Mouse (Mus musculus): ENCODE results near the gene Olfr644. TPM values are rescaled to one million over a fixed set of nuclear protein-coding genes. Genes with fewer than 3 reads are reported as not detected.

The Olfr644 gene
- polyA plus RNA-seq, 1 experiment from 2014 or later: not detected

DNA sequence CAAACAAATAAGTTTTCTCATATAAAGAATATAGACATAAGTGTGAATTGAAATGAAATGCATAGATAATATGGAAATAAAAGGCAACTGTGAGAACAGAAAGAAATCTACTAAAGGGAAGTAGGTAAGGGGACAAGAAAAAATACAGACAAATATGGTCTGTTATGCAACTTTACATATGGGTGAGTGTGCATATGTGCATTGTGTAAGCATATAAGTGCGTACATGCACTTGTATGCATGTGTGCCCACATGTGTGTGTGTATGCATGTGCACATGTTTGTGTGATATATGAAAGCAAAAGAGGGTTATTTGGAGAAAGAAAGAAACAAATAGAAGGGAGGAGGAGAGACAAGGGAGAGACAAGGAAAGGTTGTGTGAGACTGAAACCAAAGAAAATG lies 52.7 kb downstream of the Olfr644 start:
- no peak for ATAC-seq (ENCODE audit: insufficient read depth, low FRiP score, low read depth)
- Histone ChIP-seq H3K27me3 (replicated peaks) (no peaks in the 10 kb centered on the region), H3K4me2 (no peak overlapping the region)

DNA sequence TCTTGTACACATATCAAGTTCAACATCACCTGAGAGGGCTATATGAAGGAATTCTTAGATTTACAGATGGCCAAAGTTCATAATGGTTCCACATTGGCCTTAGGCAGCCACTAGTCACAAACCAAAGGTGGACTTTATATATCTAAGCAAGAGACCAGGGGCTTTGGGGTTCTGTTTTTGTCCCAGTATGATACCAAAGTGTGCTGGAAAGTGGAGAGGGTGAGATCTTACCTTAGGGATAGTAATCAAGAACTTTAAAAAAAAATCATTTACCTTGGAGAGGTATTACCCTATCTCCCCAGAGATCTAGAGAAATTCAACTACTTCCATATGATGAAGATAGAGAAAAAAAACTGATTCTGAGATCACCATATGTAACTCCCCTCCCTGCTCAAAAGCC lies 54.5 kb downstream of the Olfr644 start, which contains the start of gene Olfr639:
Gene Olfr639 (minus strand): TSS at position 101 of the 400 bp plus-strand sequence.
- Histone ChIP-seq H3K9me3 (no peaks in the 10 kb centered on the region), H3K36me3 (no peaks in the 10 kb centered on the region), H3K4me1 (no peaks in the 10 kb centered on the region), H3K4me2 (no peak within 1 kb of the TSS), H3K9ac (no peak within 1 kb of the TSS), H3K27ac (no peak within 1 kb of the TSS), H3K4me3 (replicated peaks) (no peak within 1 kb of the TSS), H3K27me3 (replicated peaks) (no peaks in the 10 kb centered on the region)
- ATAC-seq (ENCODE audit: insufficient read depth, low FRiP score, low read depth): no peak

More for the DNA sequence above, 52.7 kb downstream of the Olfr644 start:
- Histone ChIP-seq H3K4me3 (replicated peaks) (no peak overlapping the region), H3K27ac (no peak overlapping the region), H3K9ac (no peak overlapping the region), H3K4me1 (no peaks in the 10 kb centered on the region), H3K36me3 (no peaks in the 10 kb centered on the region), H3K9me3 (no peaks in the 10 kb centered on the region)
- 77% methylated on average over 1 of the region's 1 CpGs for WGBS

Other genes starting within 250 kb of the Olfr644 start
- 8,336 and 14,080 TPM in 2 replicates for gene Hbb-bs, start 243.8 kb downstream of the Olfr644 start, polyA plus RNA-seq (2015; fragmentation: Nextera tagmentation; extraction: Ambion mirVana)
- not detected in 2 replicates for gene Hbb-bh2, start 231.3 kb downstream of the Olfr644 start, polyA plus RNA-seq (2015; fragmentation: Nextera tagmentation; extraction: Ambion mirVana)
- gene Hbb-bh1, start 228.7 kb downstream of the Olfr644 start, polyA plus RNA-seq (2015; fragmentation: Nextera tagmentation; extraction: Ambion mirVana): 4.5 and 5.1 TPM in 2 replicates
- gene Hbb-y, start 218.7 kb downstream of the Olfr644 start, polyA plus RNA-seq (2015; fragmentation: Nextera tagmentation; extraction: Ambion mirVana): 247 and 357 TPM in 2 replicates
- not detected in 2 replicates for gene Olfr66, start 185.6 kb downstream of the Olfr644 start, polyA plus RNA-seq (2015; fragmentation: Nextera tagmentation; extraction: Ambion mirVana)
- not detected in 2 replicates for gene Olfr64, start 177.4 kb downstream of the Olfr644 start, polyA plus RNA-seq (2015; fragmentation: Nextera tagmentation; extraction: Ambion mirVana)
- gene Olfr65, start 168.4 kb downstream of the Olfr644 start, polyA plus RNA-seq (2015; fragmentation: Nextera tagmentation; extraction: Ambion mirVana): not detected in 2 replicates
- gene Olfr631, start 143.0 kb downstream of the Olfr644 start, polyA plus RNA-seq (2015; fragmentation: Nextera tagmentation; extraction: Ambion mirVana): not detected in 2 replicates
- not detected in 2 replicates for gene Olfr632, start 137.5 kb downstream of the Olfr644 start, polyA plus RNA-seq (2015; fragmentation: Nextera tagmentation; extraction: Ambion mirVana)
- gene Olfr633, start 127.4 kb downstream of the Olfr644 start, polyA plus RNA-seq (2015; fragmentation: Nextera tagmentation; extraction: Ambion mirVana): not detected in 2 replicates
- not detected in 2 replicates for gene Olfr635, start 100.7 kb downstream of the Olfr644 start, polyA plus RNA-seq (2015; fragmentation: Nextera tagmentation; extraction: Ambion mirVana)
- gene Olfr638, start 73.1 kb downstream of the Olfr644 start, polyA plus RNA-seq (2015; fragmentation: Nextera tagmentation; extraction: Ambion mirVana): not detected in 2 replicates
- not detected in 2 replicates for gene Olfr639, start 54.6 kb downstream of the Olfr644 start, polyA plus RNA-seq (2015; fragmentation: Nextera tagmentation; extraction: Ambion mirVana)
- not detected in 2 replicates for gene Olfr640, start 46.3 kb downstream of the Olfr644 start, polyA plus RNA-seq (2015; fragmentation: Nextera tagmentation; extraction: Ambion mirVana)
- gene Olfr641, start 36.4 kb downstream of the Olfr644 start, polyA plus RNA-seq (2015; fragmentation: Nextera tagmentation; extraction: Ambion mirVana): not detected in 2 replicates
- not detected in 2 replicates for gene Olfr642, start 19.2 kb downstream of the Olfr644 start, polyA plus RNA-seq (2015; fragmentation: Nextera tagmentation; extraction: Ambion mirVana)
- gene 4930516K23Rik, start 10.4 kb downstream of the Olfr644 start, polyA plus RNA-seq (2015; fragmentation: Nextera tagmentation; extraction: Ambion mirVana): not detected in 2 replicates
- not detected in 2 replicates for gene Olfr645, start 13.6 kb upstream of the Olfr644 start, polyA plus RNA-seq (2015; fragmentation: Nextera tagmentation; extraction: Ambion mirVana)
- gene Olfr646, start 33.0 kb upstream of the Olfr644 start, polyA plus RNA-seq (2015; fragmentation: Nextera tagmentation; extraction: Ambion mirVana): not detected in 2 replicates
- not detected in 2 replicates for gene Ubqln5, start 58.0 kb upstream of the Olfr644 start, polyA plus RNA-seq (2015; fragmentation: Nextera tagmentation; extraction: Ambion mirVana)
- gene Olfr643, start 65.5 kb upstream of the Olfr644 start, polyA plus RNA-seq (2015; fragmentation: Nextera tagmentation; extraction: Ambion mirVana): not detected in 2 replicates
- not detected in 2 replicates for gene Ubqln3, start 71.4 kb upstream of the Olfr644 start, polyA plus RNA-seq (2015; fragmentation: Nextera tagmentation; extraction: Ambion mirVana)
- gene Ubqlnl, start 78.7 kb upstream of the Olfr644 start, polyA plus RNA-seq (2015; fragmentation: Nextera tagmentation; extraction: Ambion mirVana): not detected in 2 replicates
- not detected in 2 replicates for gene Olfm5, start 93.0 kb upstream of the Olfr644 start, polyA plus RNA-seq (2015; fragmentation: Nextera tagmentation; extraction: Ambion mirVana)
- gene Olfr648, start 111.5 kb upstream of the Olfr644 start, polyA plus RNA-seq (2015; fragmentation: Nextera tagmentation; extraction: Ambion mirVana): 0.24 and 0.26 TPM in 2 replicates
- gene Olfr649, start 124.1 kb upstream of the Olfr644 start, polyA plus RNA-seq (2015; fragmentation: Nextera tagmentation; extraction: Ambion mirVana): not detected in 2 replicates
- 0.97 and 1.1 TPM in 2 replicates for gene Trim6, start 146.9 kb upstream of the Olfr644 start, polyA plus RNA-seq (2015; fragmentation: Nextera tagmentation; extraction: Ambion mirVana)
- 2.1 and 2.4 TPM in 2 replicates for gene Trim34a, start 172.6 kb upstream of the Olfr644 start, polyA plus RNA-seq (2015; fragmentation: Nextera tagmentation; extraction: Ambion mirVana)
- 0.50 and 0.61 TPM in 2 replicates for gene Trim5, start 216.2 kb upstream of the Olfr644 start, polyA plus RNA-seq (2015; fragmentation: Nextera tagmentation; extraction: Ambion mirVana)
- 6.2 TPM in 2 replicates for gene Trim12a, start 243.6 kb upstream of the Olfr644 start, polyA plus RNA-seq (2015; fragmentation: Nextera tagmentation; extraction: Ambion mirVana)

Measured in stomach, embryonic 15.5 days (tissue).